Mouse (Mus musculus) myocyte (in vitro differentiated cells): ENCODE measurements around the gene Brinp1.

Source experiments
- CEBPB ChIP-seq: IDR thresholded peaks from 2 replicates; pipeline ENCODE4 v1.6.1; 2011; ENCODE audit warnings: mild to moderate bottlenecking, moderate library complexity; ENCODE audit not compliant: poor library complexity, insufficient read depth, severe bottlenecking
- E2F4 ChIP-seq: IDR thresholded peaks from one replicate; pipeline ENCODE4 v1.6.1; 2011; ENCODE audit warnings: mild to moderate bottlenecking, control low read depth, moderate library complexity; ENCODE audit not compliant: insufficient read depth
- MAX ChIP-seq: IDR thresholded peaks from one replicate; pipeline ENCODE4 v1.6.1; 2011; ENCODE audit warnings: low read depth, mild to moderate bottlenecking, control low read depth
- MYOD1 ChIP-seq, 3 experiments: IDR thresholded peaks; one replicate each; pipeline ENCODE4 v1.6.1; 2011; ENCODE audit warnings: control low read depth in 2 of 3, low read depth in 2 of 3, mild to moderate bottlenecking in 2 of 3, moderate library complexity in 1 of 3; ENCODE audit not compliant: insufficient read length in 2 of 3, control insufficient read depth in 1 of 3
- MYOG ChIP-seq, 3 experiments: IDR thresholded peaks; one replicate each; pipeline ENCODE4 v1.6.1; 2011; ENCODE audit warnings: control low read depth in 2 of 3, low read depth in 2 of 3, mild to moderate bottlenecking in 2 of 3; ENCODE audit not compliant: insufficient read length in 2 of 3, control insufficient read depth in 1 of 3, insufficient read depth in 1 of 3
- POLR2A ChIP-seq: IDR thresholded peaks from one replicate; pipeline ENCODE4 v1.6.1; 2011; ENCODE audit warnings: low read depth, mild to moderate bottlenecking, control low read depth, moderate library complexity; ENCODE audit not compliant: insufficient read length
- POLR2AphosphoS2 ChIP-seq: IDR thresholded peaks from one replicate; pipeline ENCODE4 v1.6.1; 2011; ENCODE audit warnings: low read depth, control low read depth; ENCODE audit not compliant: insufficient read length
- REST ChIP-seq: IDR thresholded peaks from one replicate; pipeline ENCODE4 v1.6.1; 2011; ENCODE audit warnings: mild to moderate bottlenecking, control low read depth, moderate library complexity; ENCODE audit not compliant: insufficient read depth, insufficient read length
- SRF ChIP-seq: IDR thresholded peaks from one replicate; pipeline ENCODE4 v1.6.1; 2011; ENCODE audit warnings: low read depth; ENCODE audit not compliant: control insufficient read depth, insufficient read length
- TCF12 ChIP-seq: IDR thresholded peaks from one replicate; pipeline ENCODE4 v1.6.1; 2011; ENCODE audit warnings: mild to moderate bottlenecking, control low read depth; ENCODE audit not compliant: poor library complexity, insufficient read depth, severe bottlenecking
- TCF3 ChIP-seq: IDR thresholded peaks from one replicate; pipeline ENCODE4 v1.6.1; 2011; ENCODE audit warnings: low read depth, control low read depth; ENCODE audit not compliant: insufficient read length
- USF1 ChIP-seq: IDR thresholded peaks from one replicate; pipeline ENCODE4 v1.6.1; 2011; ENCODE audit warnings: low read depth, mild to moderate bottlenecking, control low read depth, moderate library complexity

- TF ChIP-seq POLR2A (no peak), MYOG (IDR thresholded peaks at IDR 0.05; ENCODE audit: control insufficient read depth in 1 of 3, insufficient read depth in 1 of 3, insufficient read length in 2 of 3, low read depth in 2 of 3) (no peak), MYOD1 (IDR thresholded peaks at IDR 0.05; ENCODE audit: control insufficient read depth in 1 of 3, insufficient read length in 2 of 3, low read depth in 2 of 3) (no peak), E2F4 (no peak), TCF12 (no peak), MAX (no peak), CEBPB (no peak), REST (no peak), USF1 (no peak), TCF3 (no peak), POLR2AphosphoS2 (no peak), SRF (no peak)
Measured at GRCm38 (mm10) chr4:68890526-68890925, 63.7 kb downstream of the Brinp1 start.
